24 mouse cellular contexts compared by ENCODE assay signal in the genomic region with DNA sequence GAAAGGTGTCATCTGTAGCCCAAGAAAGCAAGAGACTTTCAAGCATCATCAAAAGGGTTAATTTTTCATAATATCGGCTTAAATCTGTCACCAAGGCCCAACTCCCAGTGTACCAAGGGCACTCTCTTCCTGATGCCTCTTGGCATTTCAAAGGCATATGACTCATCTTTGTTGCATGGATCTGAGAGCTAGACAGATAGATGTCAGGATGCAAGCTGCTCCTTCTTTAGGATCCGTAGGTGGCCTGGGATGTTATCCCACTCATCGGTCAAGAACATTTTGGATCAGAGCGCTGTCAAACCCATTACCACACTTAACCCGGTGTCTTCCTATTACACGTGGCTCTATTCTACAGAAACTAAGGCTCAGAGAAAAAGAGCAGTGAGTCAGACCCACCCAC. TPM values are rescaled to one million over a fixed set of nuclear protein-coding genes. Genes with fewer than 3 reads are reported as not detected.
DNase-seq lines count a peak whose midpoint lies in the region; ATAC-seq and TF ChIP-seq lines count a peak whose summit lies in the region.
"Had no signal": no experiment of that assay in that cellular context is flagged by ENCODE, and none has a peak within 500 bp of the region (broad histone marks: within the 10 kb centered on the region; RNA-seq: fewer than 3 reads in every experiment).

No protein-coding gene starts in this region.

- H3K27ac ChIP-seq in cerebellum, adult 2 months (ENCODE audit: insufficient read depth, low read length), result 0 out of 2 replicates have a peak overlapping the region, but pooled peaks have one; percentile 35
- H3K27ac ChIP-seq in layer of hippocampus, adult 2 months, result peak overlapping the region; percentile 77
- H3K27ac ChIP-seq in limb, embryonic 10.5 days, result peak overlapping the region; percentile 63; the same call in 1 of the 2 replicates
- H3K27ac ChIP-seq in forebrain, embryonic 14.5 days (ENCODE audit: low read depth, low read length), result no peak overlapping the region
- H3K27ac ChIP-seq: embryonic facial prominence, embryonic 12.5 days; embryonic facial prominence, embryonic 15.5 days; forebrain, embryonic 15.5 days; gastrocnemius, adult 2 months; heart, embryonic 15.5 days; hindbrain, embryonic 14.5 days; hindbrain, postnatal 0 days had no signal

- H3K9ac ChIP-seq in forebrain, embryonic 14.5 days (ENCODE audit: low read length), result no peak overlapping the region
- H3K9ac ChIP-seq: embryonic facial prominence, embryonic 12.5 days; embryonic facial prominence, embryonic 15.5 days; forebrain, embryonic 15.5 days; heart, embryonic 12.5 days; heart, embryonic 15.5 days; hindbrain, embryonic 14.5 days had no signal

- H3K4me3 ChIP-seq in cerebellum, adult 2 months (replicated peaks; ENCODE audit: insufficient read depth, low read depth, low read length), result no peak overlapping the region
- H3K4me3 ChIP-seq in layer of hippocampus, adult 2 months, result no peak overlapping the region
- H3K4me3 ChIP-seq in limb, embryonic 10.5 days, result no peak overlapping the region
- no peak overlapping the region for H3K4me3 ChIP-seq in forebrain, embryonic 14.5 days (ENCODE audit: low read depth, low read length)
- H3K4me3 ChIP-seq: embryonic facial prominence, embryonic 12.5 days; embryonic facial prominence, embryonic 15.5 days; forebrain, embryonic 15.5 days; gastrocnemius, adult 2 months; heart, embryonic 12.5 days; heart, embryonic 15.5 days had no signal

- peaks cover 13% of the 10 kb centered on the region; the same call in 1 of the 2 replicates for H3K4me1 ChIP-seq in cerebellum, adult 2 months (ENCODE audit: control insufficient read depth, insufficient read depth, low read length)
- peaks cover 43% of the 10 kb centered on the region for H3K4me1 ChIP-seq in limb, embryonic 10.5 days
- no peaks in the 10 kb centered on the region for H3K4me1 ChIP-seq in forebrain, embryonic 14.5 days (ENCODE audit: control insufficient read depth, insufficient read depth, low read length)
- H3K4me1 ChIP-seq: forebrain, embryonic 15.5 days; heart, embryonic 12.5 days; heart, embryonic 15.5 days had no signal

- no peak for TF ChIP-seq POLR2A in cerebellum, adult 2 months (IDR thresholded peaks at IDR 0.05; ENCODE audit: borderline replicate concordance, insufficient read depth, low read length)

- peak in 1 of 2 experiments; percentile 77 for DNase-seq in cerebellum, adult 2 months
- DNase-seq in cerebellum, postnatal 14 days, result no peak
- DNase-seq in layer of hippocampus, adult 2 months (ENCODE audit: low spot score in 2 of 2), result no peak
- no peak for DNase-seq in layer of hippocampus, postnatal 25 days (ENCODE audit: extremely low spot score in 1 of 2, low spot score in 1 of 2)
- DNase-seq in limb, embryonic 10.5 days (ENCODE audit: low spot score), result no peak
- DNase-seq in forebrain, embryonic 14.5 days (ENCODE audit: low spot score), result no peak
- DNase-seq: adrenal gland, postnatal 10 days; cerebellum, adult 8-10 months; gastrocnemius, adult 2 months; gastrocnemius, postnatal 14 days; heart, adult 18-20 months; heart, postnatal 10 days; heart, postnatal 4 days; kidney, adult 18-20 months had no signal

- no peaks in the 10 kb centered on the region for H3K27me3 ChIP-seq in cerebellum, adult 2 months (ENCODE audit: control insufficient read depth, insufficient read depth, low read length)
- no peaks in the 10 kb centered on the region for H3K27me3 ChIP-seq in limb, embryonic 10.5 days (ENCODE audit: low read depth, poor library complexity, severe bottlenecking)
- H3K27me3 ChIP-seq in forebrain, embryonic 14.5 days (replicated peaks; ENCODE audit: control insufficient read depth, insufficient read depth, low read length), result no peaks in the 10 kb centered on the region
- H3K27me3 ChIP-seq: embryonic facial prominence, embryonic 12.5 days; embryonic facial prominence, embryonic 15.5 days; forebrain, embryonic 15.5 days; heart, embryonic 12.5 days; heart, embryonic 15.5 days had no signal

- ATAC-seq in forebrain, embryonic 14.5 days, result no peak
- ATAC-seq: CD4-positive, CD25-positive, alpha-beta regulatory T cell, adult 4 months; forebrain, embryonic 15.5 days; hindbrain, postnatal 0 days; inflammation-experienced regulatory T-cells, adult 6 months; intestine, embryonic 16.5 days had no signal

- 17% methylated on average over 6 of the region's 6 CpGs for WGBS in cerebellum, adult 2 months
- WGBS in limb, embryonic 10.5 days, result 96% methylated on average over 6 of the region's 6 CpGs
- 95% methylated on average over 6 of the region's 6 CpGs for WGBS in forebrain, embryonic 14.5 days

- TF ChIP-seq CTCF in cerebellum, adult 2 months (IDR thresholded peaks at IDR 0.05; ENCODE audit: borderline replicate concordance, insufficient read depth, low read depth, low read length), result no peak
- no peak for TF ChIP-seq CTCF in layer of hippocampus, adult 2 months (conservative IDR thresholded peaks at IDR 0.05)

- no peaks in the 10 kb centered on the region for H3K36me3 ChIP-seq in limb, embryonic 10.5 days
- peaks cover 59% of the 10 kb centered on the region for H3K36me3 ChIP-seq in forebrain, embryonic 14.5 days (ENCODE audit: control insufficient read depth, insufficient read depth, low read length)
- H3K36me3 ChIP-seq: embryonic facial prominence, embryonic 12.5 days; embryonic facial prominence, embryonic 15.5 days; heart, embryonic 12.5 days; heart, embryonic 15.5 days had no signal

- no peak overlapping the region for H3K4me2 ChIP-seq in forebrain, embryonic 14.5 days (ENCODE audit: low read length)
- H3K4me2 ChIP-seq: embryonic facial prominence, embryonic 12.5 days; embryonic facial prominence, embryonic 15.5 days; forebrain, embryonic 15.5 days; heart, embryonic 12.5 days; heart, embryonic 15.5 days; hindbrain, embryonic 14.5 days had no signal

- H3K9me3 ChIP-seq in limb, embryonic 10.5 days (replicated peaks), result no peaks in the 10 kb centered on the region
- no peaks in the 10 kb centered on the region for H3K9me3 ChIP-seq in forebrain, embryonic 14.5 days (replicated peaks; ENCODE audit: control insufficient read depth, low read length)
- H3K9me3 ChIP-seq: embryonic facial prominence, embryonic 12.5 days; embryonic facial prominence, embryonic 15.5 days; forebrain, embryonic 15.5 days; heart, embryonic 12.5 days; heart, embryonic 15.5 days had no signal

RNA-seq across cellular contexts. Expression of gene Rad18, which starts 58.5 kb away (rescaled TPM):
- 3.2 and 3.3 TPM in 2 replicates for polyA plus RNA-seq in cerebellum, adult 2 months (2012; rRNA removed)
- 1 to 10 TPM; 8.2 to 8.6 TPM for total RNA-seq in layer of hippocampus, adult 2 months (2021)
- 1 to 10 TPM; 6.8 TPM for total RNA-seq in layer of hippocampus, postnatal 25 days (2021)
- polyA plus RNA-seq in limb, embryonic 10.5 days (2016; fragmentation: Nextera tagmentation; extraction: Ambion mirVana), result 55.0 and 59.0 TPM in 2 replicates
- 18.4 and 19.5 TPM in 2 replicates for polyA plus RNA-seq in forebrain, embryonic 14.5 days (2014; fragmentation: Nextera tagmentation; extraction: Ambion mirVana)
